Mouse (Mus musculus): Measurements from ENCODE around the gene Minpp1. TPM values are rescaled to one million over a fixed set of nuclear protein-coding genes. Genes with fewer than 3 reads are reported as not detected.
"Not testable (repeated sequence)": the region's sequence is repeated elsewhere in the genome, so short reads cannot be mapped to it uniquely, and the experiment has no call there.

Minpp1 gene
- polyA plus RNA-seq (2016; fragmentation: Nextera tagmentation; extraction: Ambion mirVana) = 75.6 and 78.3 TPM in 2 replicates

- H3K9me3 ChIP-seq = no peaks in the 10 kb centered on the region
- peaks cover 16% of the 10 kb centered on the region for H3K4me1 ChIP-seq
- peak; percentile 82 for ATAC-seq (ENCODE audit: insufficient number of reproducible peaks, insufficient read depth, low FRiP score, low TSS enrichment)
- peak within 1 kb of the TSS; percentile 88 for H3K27ac ChIP-seq
- WGBS = under 1% methylated on average over 62 of the region's 64 CpGs
- peak within 1 kb of the TSS; percentile 80 for H3K9ac ChIP-seq
- H3K36me3 ChIP-seq = no peaks in the 10 kb centered on the region
- H3K4me2 ChIP-seq (replicated peaks) = peak within 1 kb of the TSS; percentile 75
- H3K27me3 ChIP-seq = no peaks in the 10 kb centered on the region
- H3K4me3 ChIP-seq = peak within 1 kb of the TSS; percentile 71
Observed at GRCm38 (mm10) chr19:32485681-32486105, at the start of gene Minpp1. TSS of gene Minpp1 (plus strand) at chr19:32485769.

- H3K9ac ChIP-seq = no peak overlapping the region
- no peaks in the 10 kb centered on the region for H3K36me3 ChIP-seq
- no peak overlapping the region for H3K4me3 ChIP-seq
- no peak overlapping the region for H3K27ac ChIP-seq
- no peak overlapping the region for H3K4me2 ChIP-seq (replicated peaks)
- H3K4me1 ChIP-seq = no peaks in the 10 kb centered on the region
- WGBS = 88% methylated on average over 2 of the region's 2 CpGs
- no peaks in the 10 kb centered on the region for H3K9me3 ChIP-seq
- 0 out of 2 replicates have a peak, but pooled peaks have one; percentile 6 for ATAC-seq (ENCODE audit: insufficient number of reproducible peaks, insufficient read depth, low FRiP score, low TSS enrichment)
- no peaks in the 10 kb centered on the region for H3K27me3 ChIP-seq
Observed at GRCm38 (mm10) chr19:32439356-32439755, 46.2 kb upstream of the Minpp1 start.

GRCm38 (mm10) chr19:32441568-32441967, 44.0 kb upstream of the Minpp1 start:
- Histone ChIP-seq H3K27me3 (no peaks in the 10 kb centered on the region), H3K4me1 (no peaks in the 10 kb centered on the region), H3K4me2 (replicated peaks) (no peak overlapping the region), H3K4me3 (no peak overlapping the region), H3K36me3 (no peaks in the 10 kb centered on the region), H3K9ac (no peak overlapping the region), H3K27ac (no peak overlapping the region), H3K9me3 (no peaks in the 10 kb centered on the region)
- ATAC-seq (ENCODE audit: insufficient number of reproducible peaks, insufficient read depth, low FRiP score, low TSS enrichment) = no peak
- WGBS = 97% methylated on average over 11 of the region's 11 CpGs

- WGBS = 94% methylated on average over 10 of the region's 10 CpGs
- no peak for ATAC-seq (ENCODE audit: insufficient number of reproducible peaks, insufficient read depth, low FRiP score, low TSS enrichment)
- Histone ChIP-seq H3K4me2 (replicated peaks) (no peak overlapping the region), H3K4me1 (no peaks in the 10 kb centered on the region), H3K9ac (no peak overlapping the region), H3K4me3 (no peak overlapping the region), H3K27ac (no peak overlapping the region), H3K9me3 (peaks cover 7% of the 10 kb centered on the region; the same call in 1 of the 2 replicates), H3K36me3 (no peaks in the 10 kb centered on the region), H3K27me3 (no peaks in the 10 kb centered on the region)
Observed at GRCm38 (mm10) chr19:32448931-32449330, 36.6 kb upstream of the Minpp1 start.

GRCm38 (mm10) chr19:32452231-32452630, 33.3 kb upstream of the Minpp1 start:
- no peaks in the 10 kb centered on the region for H3K27me3 ChIP-seq
- no peak overlapping the region for H3K4me2 ChIP-seq (replicated peaks)
- 76% methylated on average over 4 of the region's 4 CpGs for WGBS
- no peaks in the 10 kb centered on the region for H3K36me3 ChIP-seq
- peaks cover 7% of the 10 kb centered on the region; the same call in 1 of the 2 replicates for H3K9me3 ChIP-seq
- H3K4me1 ChIP-seq = no peaks in the 10 kb centered on the region
- ATAC-seq (ENCODE audit: insufficient number of reproducible peaks, insufficient read depth, low FRiP score, low TSS enrichment) = no peak
- H3K9ac ChIP-seq = no peak overlapping the region
- no peak overlapping the region for H3K27ac ChIP-seq
- H3K4me3 ChIP-seq = no peak overlapping the region

GRCm38 (mm10) chr19:32456744-32457143, 28.8 kb upstream of the Minpp1 start:
- H3K4me3 ChIP-seq = no peak overlapping the region
- H3K9ac ChIP-seq = no peak overlapping the region
- H3K36me3 ChIP-seq = no peaks in the 10 kb centered on the region
- whole genome bisulfite sequencing = 85% methylated on average over 2 of the region's 2 CpGs
- peaks cover 4% of the 10 kb centered on the region; the same call in 1 of the 2 replicates for H3K9me3 ChIP-seq
- H3K27me3 ChIP-seq = no peaks in the 10 kb centered on the region
- no peaks in the 10 kb centered on the region for H3K4me1 ChIP-seq
- no peak overlapping the region for H3K4me2 ChIP-seq (replicated peaks)
- no peak for ATAC-seq (ENCODE audit: insufficient number of reproducible peaks, insufficient read depth, low FRiP score, low TSS enrichment)
- H3K27ac ChIP-seq = no peak overlapping the region

- H3K27me3 ChIP-seq; H3K9me3 ChIP-seq; H3K4me2 ChIP-seq (replicated peaks); H3K4me1 ChIP-seq; H3K36me3 ChIP-seq; H3K4me3 ChIP-seq; H3K9ac ChIP-seq; ATAC-seq (ENCODE audit: insufficient number of reproducible peaks, insufficient read depth, low FRiP score, low TSS enrichment); H3K27ac ChIP-seq: not testable (repeated sequence)
- 88% methylated on average over 8 of the region's 8 CpGs for WGBS
Observed at GRCm38 (mm10) chr19:32457631-32458030, 27.9 kb upstream of the Minpp1 start.

- H3K4me1 ChIP-seq = no peaks in the 10 kb centered on the region
- ATAC-seq (ENCODE audit: insufficient number of reproducible peaks, insufficient read depth, low FRiP score, low TSS enrichment) = no peak
- no peak overlapping the region for H3K27ac ChIP-seq
- WGBS = 95% methylated on average over 6 of the region's 6 CpGs
- no peak overlapping the region for H3K4me3 ChIP-seq
- H3K9ac ChIP-seq = no peak overlapping the region
- H3K27me3 ChIP-seq = no peaks in the 10 kb centered on the region
- H3K9me3 ChIP-seq = peaks cover 4% of the 10 kb centered on the region; the same call in 1 of the 2 replicates
- H3K36me3 ChIP-seq = no peaks in the 10 kb centered on the region
- H3K4me2 ChIP-seq (replicated peaks) = no peak overlapping the region
Observed at GRCm38 (mm10) chr19:32463037-32463436, 22.5 kb upstream of the Minpp1 start.

- no peaks in the 10 kb centered on the region for H3K4me1 ChIP-seq
- no peak overlapping the region for H3K4me2 ChIP-seq (replicated peaks)
- no peaks in the 10 kb centered on the region for H3K27me3 ChIP-seq
- WGBS = 78% methylated on average over 4 of the region's 4 CpGs
- H3K4me3 ChIP-seq = no peak overlapping the region
- ATAC-seq (ENCODE audit: insufficient number of reproducible peaks, insufficient read depth, low FRiP score, low TSS enrichment) = no peak
- H3K9me3 ChIP-seq = no peaks in the 10 kb centered on the region
- no peaks in the 10 kb centered on the region for H3K36me3 ChIP-seq
- no peak overlapping the region for H3K27ac ChIP-seq
- H3K9ac ChIP-seq = no peak overlapping the region
Observed at GRCm38 (mm10) chr19:32465228-32465627, 20.3 kb upstream of the Minpp1 start.

- no peak within 1 kb of the TSS for H3K27ac ChIP-seq
- H3K9me3 ChIP-seq = no peaks in the 10 kb centered on the region
- H3K4me2 ChIP-seq (replicated peaks) = no peak within 1 kb of the TSS
- no peak within 1 kb of the TSS for H3K9ac ChIP-seq
- no peaks in the 10 kb centered on the region for H3K27me3 ChIP-seq
- no peaks in the 10 kb centered on the region for H3K36me3 ChIP-seq
- no peak for ATAC-seq (ENCODE audit: insufficient number of reproducible peaks, insufficient read depth, low FRiP score, low TSS enrichment)
- H3K4me3 ChIP-seq = no peak within 1 kb of the TSS
- 82% methylated on average over 6 of the region's 6 CpGs for WGBS
- no peaks in the 10 kb centered on the region for H3K4me1 ChIP-seq
Observed at GRCm38 (mm10) chr19:32466478-32466877, 19.1 kb upstream of the Minpp1 start, which contains the start of gene Rpl9-ps6. TSS of gene Rpl9-ps6 (minus strand) at chr19:32466578.

- Histone ChIP-seq H3K36me3 (no peaks in the 10 kb centered on the region), H3K9ac (no peak overlapping the region), H3K4me1 (no peaks in the 10 kb centered on the region), H3K27ac (no peak overlapping the region), H3K4me2 (replicated peaks) (no peak overlapping the region), H3K4me3 (no peak overlapping the region), H3K9me3 (no peaks in the 10 kb centered on the region), H3K27me3 (no peaks in the 10 kb centered on the region)
- WGBS = 88% methylated on average over 5 of the region's 5 CpGs
- no peak for ATAC-seq (ENCODE audit: insufficient number of reproducible peaks, insufficient read depth, low FRiP score, low TSS enrichment)
Observed at GRCm38 (mm10) chr19:32467325-32467724, 18.2 kb upstream of the Minpp1 start.

- Histone ChIP-seq H3K4me3 (no peak overlapping the region), H3K27me3 (no peaks in the 10 kb centered on the region), H3K27ac (no peak overlapping the region), H3K9ac (no peak overlapping the region), H3K36me3 (no peaks in the 10 kb centered on the region), H3K4me2 (replicated peaks) (no peak overlapping the region), H3K9me3 (no peaks in the 10 kb centered on the region), H3K4me1 (no peaks in the 10 kb centered on the region)
- 23% methylated on average over 6 of the region's 6 CpGs for WGBS
- no peak for ATAC-seq (ENCODE audit: insufficient number of reproducible peaks, insufficient read depth, low FRiP score, low TSS enrichment)
Observed at GRCm38 (mm10) chr19:32470059-32470497, 15.5 kb upstream of the Minpp1 start.

Measured in embryonic facial prominence, embryonic 12.5 days (tissue).